Mouse (Mus musculus) adrenal gland, postnatal 4 days (tissue): ENCODE data around the gene Bcl2l15. TPM values are rescaled to one million over a fixed set of nuclear protein-coding genes. Genes with fewer than 3 reads are reported as not detected.

ENCODE experiments used
- DNase-seq, 2 experiments: peaks; one replicate each; pipeline ENCODE4 v3.0.0; 2021 to 2022; ENCODE audit warnings: low spot score in 2 of 2, mixed read lengths in 2 of 2
- total RNA-seq, 2 experiments: library from RNA; stranded (reverse); gene quantifications; 2 replicates each; pipeline ENCODE4 v1.2.3; 2021

The Bcl2l15 gene
- total RNA-seq, 2 experiments from 2014 or later = 0.31 to 0.50 TPM

GRCm38 (mm10) chr3:103864200-103864599, 31.8 kb downstream of the Bcl2l15 start:
- DNase-seq = no peak

- no peak for DNase-seq
Observed at GRCm38 (mm10) chr3:103867424-103867971, 35.1 kb downstream of the Bcl2l15 start.

- DNase-seq = no peak
Observed at GRCm38 (mm10) chr3:103868008-103868407, 35.6 kb downstream of the Bcl2l15 start.

- no peak for DNase-seq
Observed at GRCm38 (mm10) chr3:103872663-103873098, 40.3 kb downstream of the Bcl2l15 start.

- no peak for DNase-seq
Observed at GRCm38 (mm10) chr3:103874329-103874728, 41.9 kb downstream of the Bcl2l15 start.

GRCm38 (mm10) chr3:103885946-103886345, 53.5 kb downstream of the Bcl2l15 start:
- no peak for DNase-seq

GRCm38 (mm10) chr3:103887581-103887980, 55.2 kb downstream of the Bcl2l15 start:
- DNase-seq = no peak

GRCm38 (mm10) chr3:103893374-103893773, 61.0 kb downstream of the Bcl2l15 start:
- no peak for DNase-seq

Other genes with a start within 250 kb of the Bcl2l15 start
- gene Atg4a-ps, start 186.5 kb upstream of the Bcl2l15 start, total RNA-seq = 1 to 10 TPM in 1 of 2 experiments, under 1 TPM in 1; 0.17 to 2.9 TPM
- gene Olfml3, start 94.6 kb upstream of the Bcl2l15 start, total RNA-seq = 10 to 100 TPM; 31.6 to 33.6 TPM
- gene Gm10964, start 93.2 kb upstream of the Bcl2l15 start, total RNA-seq = not detected
- 100 to 1,000 TPM; 126 to 134 TPM for gene Hipk1, start 41.0 kb upstream of the Bcl2l15 start, total RNA-seq
- 10 to 100 TPM; 20.5 to 21.3 TPM for gene Dclre1b, start 23.2 kb upstream of the Bcl2l15 start, total RNA-seq
- 10 to 100 TPM; 18.7 to 22.1 TPM for gene Ap4b1, start 23.1 kb upstream of the Bcl2l15 start, total RNA-seq
- gene Gm43064, start 23.0 kb upstream of the Bcl2l15 start, total RNA-seq = not detected
- gene Ptpn22, start 27.2 kb downstream of the Bcl2l15 start, total RNA-seq = 1 to 10 TPM; 1.1 to 1.4 TPM
- gene Rsbn1, start 81.5 kb downstream of the Bcl2l15 start, total RNA-seq = 10 to 100 TPM; 20.3 to 20.9 TPM
- gene Phtf1, start 135.5 kb downstream of the Bcl2l15 start, total RNA-seq = 10 to 100 TPM; 24.3 to 28.9 TPM